17 mouse cellular contexts compared by ENCODE assay signal in genomic region chr6:119042803-119043202, GRCm38 (mm10).
"Had no signal": no experiment of that assay in that cellular context is flagged by ENCODE, and none has a peak within 500 bp of the region (broad histone marks: within the 10 kb centered on the region; RNA-seq: fewer than 3 reads in every experiment).

No protein-coding gene starts in this region.

- H3K4me1 ChIP-seq: liver, embryonic 13.5 days; liver, embryonic 15.5 days; megakaryocyte, embryonic 14.5 days; neural tube, embryonic 12.5 days; stomach, embryonic 15.5 days had no signal

- H3K9me3 ChIP-seq: liver, embryonic 13.5 days; liver, embryonic 15.5 days; megakaryocyte, embryonic 14.5 days; midbrain, embryonic 13.5 days; midbrain, embryonic 15.5 days; neural tube, embryonic 12.5 days; stomach, embryonic 15.5 days had no signal

- H3K27ac ChIP-seq: liver, embryonic 13.5 days; liver, embryonic 15.5 days; macrophage; midbrain, embryonic 13.5 days; midbrain, embryonic 15.5 days; neural tube, embryonic 12.5 days; stomach, embryonic 15.5 days; stomach, postnatal 0 days had no signal

- DNase-seq: liver, embryonic 13.5 days; liver, postnatal 0 days; lung, embryonic 14.5 days; right cerebral cortex, postnatal 14 days; thymus, adult 2 months; thymus, postnatal 25 days; thymus, postnatal 4 days had no signal

- H3K4me3 ChIP-seq: liver, embryonic 13.5 days; liver, embryonic 15.5 days; megakaryocyte, embryonic 14.5 days; midbrain, embryonic 13.5 days; midbrain, embryonic 15.5 days; neural tube, embryonic 12.5 days; stomach, embryonic 15.5 days had no signal

- H3K4me2 ChIP-seq: liver, embryonic 11.5 days; liver, embryonic 13.5 days; liver, embryonic 15.5 days; lung, embryonic 14.5 days; midbrain, embryonic 11.5 days; midbrain, embryonic 13.5 days; midbrain, embryonic 15.5 days; neural tube, embryonic 12.5 days; stomach, embryonic 15.5 days had no signal

- ATAC-seq: liver, postnatal 0 days; midbrain, embryonic 13.5 days; midbrain, embryonic 15.5 days had no signal

- H3K36me3 ChIP-seq: liver, embryonic 13.5 days; liver, embryonic 15.5 days; midbrain, embryonic 13.5 days; midbrain, embryonic 15.5 days; neural tube, embryonic 12.5 days; stomach, embryonic 15.5 days had no signal

- H3K27me3 ChIP-seq: midbrain, embryonic 13.5 days; midbrain, embryonic 15.5 days; neural tube, embryonic 12.5 days; stomach, embryonic 15.5 days had no signal

- H3K9ac ChIP-seq: liver, embryonic 13.5 days; liver, embryonic 15.5 days; liver, postnatal 0 days; lung, embryonic 14.5 days; midbrain, embryonic 13.5 days; midbrain, embryonic 15.5 days; neural tube, embryonic 12.5 days; stomach, embryonic 15.5 days had no signal
